Mouse (Mus musculus): ENCODE measurements at regions not wholly inside any gene's neighbourhood (a gene's known extent, or its start where the extent isn't known, plus 50 kb on each side); places are given as distances from the start of the nearest gene placed in this dataset.

GRCm38 (mm10) chr1:187413881-187414280 is 194.7 kb upstream of the Esrrg start:
- WGBS = 77% methylated on average over 6 of the region's 6 CpGs
- no peak for DNase-seq (ENCODE audit: low read depth, low spot score)

GRCm38 (mm10) chr1:187418186-187419140 is 190.1 kb upstream of the Esrrg start:
- DNase-seq (ENCODE audit: low read depth, low spot score) = no peak
- WGBS = 83% methylated on average over 20 of the region's 20 CpGs

- DNase-seq (ENCODE audit: low read depth, low spot score) = peak; percentile 1
- 21% methylated on average over 9 of the region's 9 CpGs for WGBS
Measured at GRCm38 (mm10) chr1:187428536-187429215, 179.9 kb upstream of the Esrrg start.

- 84% methylated on average over 24 of the region's 24 CpGs for WGBS
- DNase-seq (ENCODE audit: low read depth, low spot score) = no peak
Measured at GRCm38 (mm10) chr1:187433716-187434634, 174.6 kb upstream of the Esrrg start.

- no peak for DNase-seq (ENCODE audit: low read depth, low spot score)
- WGBS = 68% methylated on average over 20 of the region's 20 CpGs
Measured at GRCm38 (mm10) chr1:187439170-187439914, 169.2 kb upstream of the Esrrg start.

- DNase-seq (ENCODE audit: low read depth, low spot score) = no peak
- 73% methylated on average over 3 of the region's 3 CpGs for WGBS
Measured at GRCm38 (mm10) chr1:187441668-187442193, 166.9 kb upstream of the Esrrg start.

- DNase-seq (ENCODE audit: low read depth, low spot score) = no peak
- 78% methylated on average over 6 of the region's 6 CpGs for WGBS
Measured at GRCm38 (mm10) chr1:187446511-187446910, 162.1 kb upstream of the Esrrg start.

GRCm38 (mm10) chr1:187448173-187448572 is 160.4 kb upstream of the Esrrg start:
- WGBS = 16% methylated on average over 6 of the region's 6 CpGs
- DNase-seq (ENCODE audit: low read depth, low spot score) = peak; percentile 10

- DNase-seq (ENCODE audit: low read depth, low spot score) = no peak
- WGBS = 58% methylated on average over 3 of the region's 3 CpGs
Measured at GRCm38 (mm10) chr1:187450106-187450505, 158.5 kb upstream of the Esrrg start.

- peak; percentile 7 for DNase-seq (ENCODE audit: low read depth, low spot score)
- 31% methylated on average over 6 of the region's 6 CpGs for WGBS
Measured at GRCm38 (mm10) chr1:187452189-187452588, 156.4 kb upstream of the Esrrg start.

GRCm38 (mm10) chr1:187454431-187454830 is 154.2 kb upstream of the Esrrg start:
- DNase-seq (ENCODE audit: low read depth, low spot score) = no peak
- WGBS = 65% methylated on average over 5 of the region's 5 CpGs

GRCm38 (mm10) chr1:187484821-187485220 is 123.8 kb upstream of the Esrrg start:
- no peak for DNase-seq (ENCODE audit: low read depth, low spot score)
- 64% methylated on average over 2 of the region's 2 CpGs for WGBS

GRCm38 (mm10) chr1:187487948-187488690 is 120.5 kb upstream of the Esrrg start:
- WGBS = 86% methylated on average over 13 of the region's 13 CpGs
- no peak for DNase-seq (ENCODE audit: low read depth, low spot score)

GRCm38 (mm10) chr1:187489452-187489851 is 119.1 kb upstream of the Esrrg start:
- 67% methylated on average over 3 of the region's 3 CpGs for WGBS

GRCm38 (mm10) chr1:187505368-187505767 is 103.2 kb upstream of the Esrrg start:
- DNase-seq (ENCODE audit: low read depth, low spot score) = no peak
- 50% methylated on average over 9 of the region's 9 CpGs for WGBS

More at GRCm38 (mm10) chr1:187489452-187489851, 119.1 kb upstream of the Esrrg start:
- DNase-seq (ENCODE audit: low read depth, low spot score) = no peak

GRCm38 (mm10) chr1:187507217-187507616 is 101.4 kb upstream of the Esrrg start:
- no peak for DNase-seq (ENCODE audit: low read depth, low spot score)
- 80% methylated on average over 6 of the region's 6 CpGs for WGBS

- WGBS = 95% methylated on average over 9 of the region's 9 CpGs
- DNase-seq (ENCODE audit: low read depth, low spot score) = no peak
Measured at GRCm38 (mm10) chr1:187531349-187531922, 77.2 kb upstream of the Esrrg start.

GRCm38 (mm10) chr1:187536263-187536662 is 72.3 kb upstream of the Esrrg start:
- WGBS = 43% methylated on average over 5 of the region's 5 CpGs
- no peak for DNase-seq (ENCODE audit: low read depth, low spot score)

Data from large intestine, adult 2 months (tissue).